Mouse (Mus musculus) lung, postnatal 0 days (tissue): Measurements from ENCODE around the gene Banf2. TPM values are rescaled to one million over a fixed set of nuclear protein-coding genes. Genes with fewer than 3 reads are reported as not detected.

Experiments used
- ATAC-seq: fragments of 200-750 bp; cut with Nextera tagmentation; 2 replicates; pipeline ENCODE4 v1.8.0; 2017; ENCODE audit warnings: moderate library complexity
- DNase-seq: peaks from one replicate; pipeline ENCODE4 v3.0.0-alpha.2; 2016; ENCODE audit warnings: low spot score
- H3K27ac ChIP-seq: fragments of 300-500 bp; sonication (generic); 2 replicates; pipeline ENCODE4 v1.5.1; 2014; ENCODE audit warnings: antibody characterized with exemption, mild to moderate bottlenecking, low read length, mixed read lengths
- H3K27me3 ChIP-seq: fragments of 300-500 bp; sonication (generic); replicated peaks from 2 replicates; pipeline ENCODE4 v1.6.1; 2014; ENCODE audit warnings: low read length, mixed read lengths; ENCODE audit not compliant: insufficient read depth
- H3K36me3 ChIP-seq: fragments of 300-500 bp; sonication (generic); 2 replicates; pipeline ENCODE4 v1.6.1; 2014; ENCODE audit warnings: low read length, mixed read lengths; ENCODE audit not compliant: insufficient read depth
- H3K4me1 ChIP-seq: fragments of 300-500 bp; sonication (generic); 2 replicates; pipeline ENCODE4 v1.6.1; 2014; ENCODE audit warnings: antibody characterized with exemption, low read depth, low read length, mixed read lengths; ENCODE audit not compliant: insufficient read depth
- H3K4me2 ChIP-seq: fragments of 300-500 bp; sonication (generic); replicated peaks from 2 replicates; pipeline ENCODE4 v1.6.1; 2014; ENCODE audit warnings: low read depth, mild to moderate bottlenecking, low read length, moderate library complexity, mixed read lengths
- H3K4me3 ChIP-seq: fragments of 300-500 bp; sonication (generic); 2 replicates; pipeline ENCODE4 v1.5.1; 2014; ENCODE audit warnings: low read depth, low read length
- H3K9ac ChIP-seq: fragments of 300-500 bp; sonication (generic); replicated peaks from 2 replicates; pipeline ENCODE4 v1.6.1; 2014; ENCODE audit warnings: low read depth, mild to moderate bottlenecking
- H3K9me3 ChIP-seq: fragments of 300-500 bp; sonication (generic); 2 replicates; pipeline ENCODE4 v1.6.1; 2016; ENCODE audit warnings: low read length, mixed read lengths
- CTCF ChIP-seq: IDR thresholded peaks from 2 replicates; pipeline ENCODE4 v1.5.1; 2016; ENCODE audit warnings: antibody characterized with exemption, mild to moderate bottlenecking
- EP300 ChIP-seq: IDR thresholded peaks from 2 replicates; pipeline ENCODE4 v1.6.1; 2016; ENCODE audit warnings: antibody characterized with exemption, mild to moderate bottlenecking, control low read depth
- WGBS: fragments of 180-500 bp; shearing (Covaris S2); extraction: QIAGEN DNeasy Blood & Tissue Kit; methylation state at CpG from one replicate; pipeline ENCODE4 v1.1.7; 2014; 5-methylcytosine and 5-hydroxymethylcytosine counted together
- polyA plus RNA-seq: library from polyadenylated mRNA; unstranded; fragments of >200 nt; fragmentation: Nextera tagmentation; extraction: Ambion mirVana; gene quantifications from 2 replicates; pipeline ENCODE4 v1.2.1, GENCODE M21; 2015

The Banf2 gene
- polyA plus RNA-seq, 1 experiment from 2014 or later = not detected

DNA sequence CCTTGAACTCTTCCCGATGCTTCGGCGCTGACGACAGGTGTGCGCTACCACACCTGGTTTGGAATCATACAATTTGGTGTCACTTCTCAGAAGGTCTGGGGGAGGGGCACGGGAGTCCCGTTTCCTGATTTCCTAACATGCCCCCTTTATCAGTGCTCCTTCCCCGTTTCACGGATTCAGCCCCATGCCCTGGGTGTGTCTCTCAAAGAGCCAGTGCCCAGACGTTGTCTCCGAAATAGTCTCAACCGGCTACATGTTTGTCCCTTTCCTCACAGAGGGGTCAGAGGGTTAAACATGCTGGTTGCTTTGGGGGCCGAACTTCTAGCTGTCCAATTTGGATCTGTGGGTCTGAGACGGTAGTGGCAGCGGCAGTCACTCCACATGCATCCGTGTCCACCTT is 89.2 kb downstream of the Banf2 start:
- H3K36me3 ChIP-seq = no peaks in the 10 kb centered on the region
- ATAC-seq (no peak), DNase-seq (no peak)
- no peak overlapping the region for H3K9ac ChIP-seq
- no peaks in the 10 kb centered on the region; the same call in 1 of the 2 replicates for H3K4me1 ChIP-seq
- no peak overlapping the region for H3K4me2 ChIP-seq
- TF ChIP-seq CTCF = no peak
- no peak for TF ChIP-seq EP300
- no peak overlapping the region for H3K27ac ChIP-seq
- no peaks in the 10 kb centered on the region for H3K9me3 ChIP-seq
- no peak overlapping the region for H3K4me3 ChIP-seq
- H3K27me3 ChIP-seq = no peaks in the 10 kb centered on the region
- WGBS = 90% methylated on average over 16 of the region's 16 CpGs

Other genes starting within 250 kb of the Banf2 start
- 3.2 and 4.7 TPM in 2 replicates for gene Bfsp1, start 169.9 kb upstream of the Banf2 start, polyA plus RNA-seq
- 640 and 655 TPM in 2 replicates for gene Dstn, start 117.7 kb upstream of the Banf2 start, polyA plus RNA-seq
- gene Rrbp1, start 21.8 kb upstream of the Banf2 start, polyA plus RNA-seq = 79.4 and 89.2 TPM in 2 replicates
- gene Mgme1, start 237.6 kb downstream of the Banf2 start, polyA plus RNA-seq = 6.8 and 8.1 TPM in 2 replicates
- 61.2 and 68.5 TPM in 2 replicates for gene Snx5, start 237.8 kb downstream of the Banf2 start, polyA plus RNA-seq